Mouse (Mus musculus): ENCODE measurements around the gene Klra3. TPM values are rescaled to one million over a fixed set of nuclear protein-coding genes. Genes with fewer than 3 reads are reported as not detected.

Gene Klra3
- polyA plus RNA-seq (2015; fragmentation: Nextera tagmentation; extraction: Ambion mirVana) = not detected in 2 replicates

GRCm38 (mm10) chr6:130337411-130337810 is at the start of gene Klra3:
Gene Klra3 (minus strand): TSS chr6:130337574.

GRCm38 (mm10) chr6:130386750-130387149 is 49.4 kb upstream of the Klra3 start, which contains the start of gene Klra1:
Gene Klra1 (minus strand): TSS chr6:130386874.

DNA sequence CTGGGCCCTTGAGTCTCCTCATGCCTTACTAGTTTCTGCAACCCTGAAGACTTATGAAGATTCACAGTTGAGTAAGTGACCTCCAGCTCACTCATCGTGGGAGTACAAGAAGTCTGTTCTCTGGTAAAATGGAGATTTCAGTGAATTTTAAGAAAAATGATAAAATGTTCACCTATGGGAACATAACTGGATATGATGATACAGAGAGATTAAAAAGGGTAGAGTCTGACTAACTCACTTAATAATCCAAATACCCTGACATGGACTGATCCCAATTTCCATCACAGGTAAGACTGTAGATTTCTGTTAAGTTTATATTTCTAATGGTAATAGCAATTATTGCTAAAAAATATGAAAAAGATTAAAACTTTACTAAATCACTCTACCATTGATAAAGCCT is 55.5 kb downstream of the Klra3 start, which contains the start of gene Klra10:
TSS of gene Klra10 (minus strand) at position 101 of the 400 bp plus-strand sequence.

Other genes with a start within 250 kb of the Klra3 start
- gene Klra8, start 207.7 kb downstream of the Klra3 start, polyA plus RNA-seq (2015; fragmentation: Nextera tagmentation; extraction: Ambion mirVana) = not detected in 2 replicates
- gene Klra9, start 144.5 kb downstream of the Klra3 start, polyA plus RNA-seq (2015; fragmentation: Nextera tagmentation; extraction: Ambion mirVana) = not detected in 2 replicates
- gene Klra7, start 104.3 kb downstream of the Klra3 start, polyA plus RNA-seq (2015; fragmentation: Nextera tagmentation; extraction: Ambion mirVana) = not detected in 2 replicates
- not detected in 2 replicates for gene Klra10, start 55.6 kb downstream of the Klra3 start, polyA plus RNA-seq (2015; fragmentation: Nextera tagmentation; extraction: Ambion mirVana)
- gene Klra1, start 49.3 kb upstream of the Klra3 start, polyA plus RNA-seq (2015; fragmentation: Nextera tagmentation; extraction: Ambion mirVana) = not detected in 2 replicates

Data from spleen, postnatal 0 days (tissue).